Mouse (Mus musculus): Measurements from ENCODE around the gene Ascl1. TPM values are rescaled to one million over a fixed set of nuclear protein-coding genes. Genes with fewer than 3 reads are reported as not detected.

Ascl1 gene
- polyA plus RNA-seq, 1 experiment from 2014 or later = 0.44 TPM

- 34% methylated on average over 13 of the region's 13 CpGs for WGBS
- Histone ChIP-seq H3K9ac (replicated peaks; ENCODE audit: low read depth) (no peak overlapping the region), H3K9me3 (ENCODE audit: low read length) (no peaks in the 10 kb centered on the region), H3K27ac (ENCODE audit: low read length) (no peak overlapping the region), H3K4me3 (ENCODE audit: low read depth, low read length) (no peak overlapping the region), H3K36me3 (ENCODE audit: insufficient read depth, low read length) (no peaks in the 10 kb centered on the region), H3K4me2 (replicated peaks; ENCODE audit: low read depth, low read length) (no peak overlapping the region), H3K27me3 (replicated peaks; ENCODE audit: insufficient read depth, low read length) (no peaks in the 10 kb centered on the region), H3K4me1 (ENCODE audit: insufficient read depth, low read depth, low read length) (no peaks in the 10 kb centered on the region)
- TF ChIP-seq CTCF (IDR thresholded peaks at IDR 0.05) (no peak), EP300 (IDR thresholded peaks at IDR 0.05) (no peak)
- no peak for DNase-seq (ENCODE audit: low spot score)
- no peak for ATAC-seq
These were observed 46.4 kb downstream of the Ascl1 start for GRCm38 (mm10) chr10:87446829-87447753.

- Histone ChIP-seq H3K4me2 (replicated peaks; ENCODE audit: low read depth, low read length) (no peak overlapping the region), H3K4me1 (ENCODE audit: insufficient read depth, low read depth, low read length) (no peaks in the 10 kb centered on the region), H3K27me3 (replicated peaks; ENCODE audit: insufficient read depth, low read length) (no peaks in the 10 kb centered on the region), H3K36me3 (ENCODE audit: insufficient read depth, low read length) (no peaks in the 10 kb centered on the region), H3K4me3 (ENCODE audit: low read depth, low read length) (no peak overlapping the region), H3K27ac (ENCODE audit: low read length) (no peak overlapping the region), H3K9me3 (ENCODE audit: low read length) (no peaks in the 10 kb centered on the region), H3K9ac (replicated peaks; ENCODE audit: low read depth) (no peak overlapping the region)
- WGBS = 71% methylated on average over 2 of the region's 2 CpGs
- DNase-seq (ENCODE audit: low spot score) = no peak
- ATAC-seq = no peak
- no peak for TF ChIP-seq EP300 (IDR thresholded peaks at IDR 0.05)
- no peak for TF ChIP-seq CTCF (IDR thresholded peaks at IDR 0.05)
These were observed 47.2 kb downstream of the Ascl1 start for GRCm38 (mm10) chr10:87446139-87446828.

Other genes with a start within 250 kb of the Ascl1 start
- not detected in 2 replicates for gene Pah, start 28.1 kb upstream of the Ascl1 start, polyA plus RNA-seq (2015; fragmentation: Nextera tagmentation; extraction: Ambion mirVana)